Mouse (Mus musculus) forebrain, embryonic 13.5 days (tissue): ENCODE results near the gene Ccdc116. TPM values are rescaled to one million over a fixed set of nuclear protein-coding genes. Genes with fewer than 3 reads are reported as not detected.
"Not testable (repeated sequence)": the region's sequence is repeated elsewhere in the genome, so short reads cannot be mapped to it uniquely, and the experiment has no call there.

Experiments used
- ATAC-seq: fragments of 200-750 bp; cut with Nextera tagmentation; 2 replicates; pipeline ENCODE4 v1.8.0; 2017
- H3K27ac ChIP-seq: fragments of 300-500 bp; sonication (generic); 2 replicates; pipeline ENCODE4 v1.5.1; 2015; ENCODE audit warnings: inconsistent platforms, mild to moderate bottlenecking, moderate library complexity
- H3K27me3 ChIP-seq: fragments of 300-500 bp; sonication (generic); 2 replicates; pipeline ENCODE4 v1.6.1; 2015; ENCODE audit warnings: mild to moderate bottlenecking, inconsistent platforms
- H3K36me3 ChIP-seq: fragments of 300-500 bp; sonication (generic); 2 replicates; pipeline ENCODE4 v1.6.1; 2015; ENCODE audit warnings: mild to moderate bottlenecking, inconsistent platforms; ENCODE audit not compliant: poor library complexity, severe bottlenecking
- H3K4me1 ChIP-seq: fragments of 300-500 bp; sonication (generic); 2 replicates; pipeline ENCODE4 v1.6.1; 2015; ENCODE audit warnings: inconsistent platforms
- H3K4me2 ChIP-seq: fragments of 300-500 bp; sonication (generic); 2 replicates; pipeline ENCODE4 v1.6.1; 2015; ENCODE audit warnings: inconsistent platforms, mild to moderate bottlenecking, moderate library complexity
- H3K4me3 ChIP-seq: fragments of 300-500 bp; sonication (generic); 2 replicates; pipeline ENCODE4 v1.5.1; 2015; ENCODE audit warnings: mild to moderate bottlenecking, inconsistent platforms
- H3K9ac ChIP-seq: fragments of 300-500 bp; sonication (generic); 2 replicates; pipeline ENCODE4 v1.6.1; 2015; ENCODE audit warnings: mild to moderate bottlenecking, inconsistent platforms
- H3K9me3 ChIP-seq: fragments of 300-500 bp; sonication (generic); replicated peaks from 2 replicates; pipeline ENCODE4 v1.6.1; 2016; ENCODE audit warnings: inconsistent platforms
- WGBS: fragments of 180-500 bp; shearing (Covaris S2); methylation state at CpG from one replicate; pipeline ENCODE4 v1.1.7; 2015; 5-methylcytosine and 5-hydroxymethylcytosine counted together
- polyA plus RNA-seq: library from polyadenylated mRNA; unstranded; fragments of >200 nt; fragmentation: Nextera tagmentation; extraction: Ambion mirVana; gene quantifications from 2 replicates; pipeline ENCODE4 v1.2.1, GENCODE M21; 2015

The Ccdc116 gene
- polyA plus RNA-seq = 0.53 and 0.93 TPM in 2 replicates

DNA sequence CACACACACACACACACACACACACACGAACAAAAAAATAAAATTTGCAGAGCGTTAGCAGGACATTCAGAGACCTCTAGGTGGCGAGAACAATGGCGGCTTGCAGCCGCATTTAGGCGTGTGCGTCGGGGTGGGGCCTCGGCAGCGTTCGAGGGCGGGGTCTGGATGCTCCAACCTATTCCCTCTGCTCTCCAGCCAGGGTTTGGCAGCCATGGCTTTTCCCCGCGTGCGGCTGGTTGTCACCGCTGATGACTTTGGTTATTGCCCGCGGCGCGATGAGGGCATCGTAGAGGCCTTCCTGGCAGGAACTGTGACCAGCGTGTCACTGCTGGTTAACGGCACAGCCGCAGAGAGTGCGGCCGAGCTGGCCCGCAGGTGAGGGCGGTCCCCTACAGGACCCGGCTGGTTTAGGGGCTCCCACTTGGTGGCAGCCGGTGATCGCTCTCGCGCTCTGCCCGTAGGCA, at the start of gene Ccdc116:
Ccdc116 (minus strand) TSS at position 458 of the 464 bp plus-strand sequence.
- peak within 1 kb of the TSS; percentile 61 for H3K4me3 ChIP-seq
- ATAC-seq = peak; percentile 89
- under 1% methylated on average over 34 of the region's 34 CpGs for WGBS
- H3K27ac ChIP-seq = no peak within 1 kb of the TSS
- H3K9me3 ChIP-seq = no peaks in the 10 kb centered on the region
- H3K27me3 ChIP-seq = peaks cover 15% of the 10 kb centered on the region; the same call in 1 of the 2 replicates
- H3K9ac ChIP-seq = peak within 1 kb of the TSS; percentile 68
- H3K4me1 ChIP-seq = peaks cover 16% of the 10 kb centered on the region
- H3K4me2 ChIP-seq = peak within 1 kb of the TSS; percentile 96
- peaks cover 6% of the 10 kb centered on the region for H3K36me3 ChIP-seq

DNA sequence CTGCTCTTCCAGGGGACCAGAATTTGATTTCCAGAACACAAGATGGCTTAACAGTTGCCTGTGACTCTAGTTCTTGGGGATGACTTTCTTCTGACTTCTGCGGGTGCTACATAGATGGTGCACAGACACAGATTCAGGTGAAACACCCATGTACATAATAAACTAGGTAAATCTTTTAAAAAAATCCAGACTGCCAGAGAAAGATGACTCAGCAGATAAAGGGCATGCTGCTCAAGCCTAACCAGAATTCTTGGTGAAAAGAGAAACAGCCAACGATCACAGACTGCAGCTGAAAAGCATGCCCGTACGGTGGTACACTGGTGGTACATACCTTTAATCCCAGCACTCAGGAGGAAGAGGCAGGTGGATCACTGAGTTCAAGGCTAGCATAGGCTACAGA, 46.8 kb upstream of the Ccdc116 start:
- H3K9ac ChIP-seq = no peak overlapping the region
- no peak for ATAC-seq
- no peak overlapping the region for H3K27ac ChIP-seq

DNA sequence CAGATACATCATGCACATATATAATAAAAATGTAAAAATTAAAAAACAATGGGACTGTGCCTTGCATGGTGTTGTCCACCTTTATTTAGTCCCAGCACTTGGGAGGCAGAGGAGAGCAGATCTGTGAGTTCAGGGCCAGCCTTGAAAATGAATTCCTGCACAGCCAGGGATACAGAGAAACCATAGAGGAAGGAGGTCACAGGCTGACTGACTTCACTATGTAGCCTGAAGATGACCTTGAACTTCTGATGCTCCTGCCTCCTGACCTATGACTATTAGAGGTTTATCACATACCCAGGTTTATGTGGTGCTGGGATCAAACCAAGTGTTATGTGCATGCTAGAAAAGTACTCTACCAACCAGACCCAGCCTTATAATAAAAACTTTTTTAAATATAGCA, 38.4 kb upstream of the Ccdc116 start:
- no peak overlapping the region for H3K4me2 ChIP-seq
- H3K27ac ChIP-seq = no peak overlapping the region
- no peaks in the 10 kb centered on the region for H3K9me3 ChIP-seq
- no peak for ATAC-seq
- peaks cover 18% of the 10 kb centered on the region for H3K36me3 ChIP-seq
- H3K4me3 ChIP-seq = no peak overlapping the region
- no peaks in the 10 kb centered on the region for H3K27me3 ChIP-seq
- H3K4me1 ChIP-seq = no peaks in the 10 kb centered on the region
- H3K9ac ChIP-seq = no peak overlapping the region

More for the DNA sequence above, 46.8 kb upstream of the Ccdc116 start:
- no peak overlapping the region for H3K4me2 ChIP-seq
- H3K36me3 ChIP-seq = peaks cover 9% of the 10 kb centered on the region; the same call in 1 of the 2 replicates
- no peak overlapping the region for H3K4me3 ChIP-seq
- no peaks in the 10 kb centered on the region for H3K27me3 ChIP-seq
- H3K9me3 ChIP-seq = no peaks in the 10 kb centered on the region
- 96% methylated on average over 4 of the region's 4 CpGs for WGBS
- H3K4me1 ChIP-seq = peaks cover 3% of the 10 kb centered on the region; the same call in 1 of the 2 replicates

DNA sequence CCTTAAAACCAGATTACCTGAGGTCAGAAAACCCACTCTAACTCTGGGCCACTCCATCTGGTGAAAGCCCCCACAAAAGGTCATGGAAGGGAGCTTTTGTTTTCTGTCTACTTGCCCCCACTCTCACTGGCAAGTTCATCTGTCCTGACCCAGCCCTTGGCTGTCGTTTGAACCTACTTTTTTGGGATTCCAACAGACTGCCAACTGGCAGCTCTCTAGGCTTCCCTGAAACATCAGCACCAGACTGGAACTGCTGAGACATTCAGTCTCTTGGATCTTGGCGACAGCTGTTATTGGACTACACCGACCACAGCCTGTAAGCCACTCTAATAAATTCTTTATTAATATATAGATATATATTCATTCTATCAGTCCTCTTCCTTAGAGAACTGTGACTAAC, 36.0 kb upstream of the Ccdc116 start:
- no peak overlapping the region for H3K27ac ChIP-seq
- H3K4me3 ChIP-seq = no peak overlapping the region
- H3K36me3 ChIP-seq = peaks cover 28% of the 10 kb centered on the region
- no peaks in the 10 kb centered on the region for H3K27me3 ChIP-seq
- H3K4me1 ChIP-seq = no peaks in the 10 kb centered on the region
- no peak for ATAC-seq
- 85% methylated on average over 3 of the region's 3 CpGs for WGBS
- no peak overlapping the region for H3K4me2 ChIP-seq
- no peak overlapping the region for H3K9ac ChIP-seq
- H3K9me3 ChIP-seq = no peaks in the 10 kb centered on the region

DNA sequence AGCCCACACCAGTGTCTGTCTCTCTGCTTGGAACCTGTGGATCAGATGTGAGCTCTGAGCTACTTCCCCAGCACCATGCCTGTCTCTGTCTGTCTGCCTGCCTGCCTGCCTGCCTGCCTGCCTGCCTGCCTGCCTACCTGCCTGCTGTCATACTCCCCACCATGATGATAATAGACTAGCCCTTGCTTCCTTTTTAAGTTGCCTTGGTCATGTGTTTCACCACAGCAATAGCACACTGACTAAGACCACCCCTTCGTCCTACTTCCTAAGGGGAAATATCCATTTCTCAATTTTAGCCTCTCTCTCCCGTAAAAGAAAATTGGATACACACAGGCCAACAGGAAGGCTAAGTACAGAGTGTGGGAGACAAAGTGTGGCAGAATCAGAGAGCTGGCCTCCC, 35.1 kb upstream of the Ccdc116 start:
- 92% methylated on average over 2 of the region's 2 CpGs for WGBS
- no peak overlapping the region for H3K27ac ChIP-seq
- H3K4me3 ChIP-seq = no peak overlapping the region
- no peak for ATAC-seq
- H3K9me3 ChIP-seq = no peaks in the 10 kb centered on the region
- no peaks in the 10 kb centered on the region for H3K27me3 ChIP-seq
- H3K4me2 ChIP-seq = no peak overlapping the region
- H3K9ac ChIP-seq = no peak overlapping the region
- H3K4me1 ChIP-seq = no peaks in the 10 kb centered on the region
- H3K36me3 ChIP-seq = peaks cover 32% of the 10 kb centered on the region

DNA sequence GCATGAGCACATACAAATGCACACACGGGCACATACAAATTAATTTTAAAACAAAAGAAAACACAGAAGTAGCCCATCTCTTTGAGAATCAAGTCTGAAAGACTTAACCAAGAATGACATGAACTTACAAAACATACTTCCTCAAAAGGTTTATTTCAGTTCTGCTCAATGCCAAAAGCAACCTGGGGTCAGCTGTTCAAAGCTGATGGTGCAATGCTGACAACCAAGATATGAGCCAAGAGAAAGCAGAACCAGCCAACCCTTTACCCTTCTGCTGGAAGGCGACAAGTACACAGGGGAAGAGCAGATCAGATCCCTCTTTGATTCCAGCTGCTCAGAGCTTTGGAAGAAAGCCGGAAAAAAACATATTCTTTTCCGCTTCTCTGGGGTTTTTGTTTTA, 34.4 kb upstream of the Ccdc116 start:
- Histone ChIP-seq H3K4me2 (no peak overlapping the region), H3K9ac (no peak overlapping the region), H3K27ac (no peak overlapping the region), H3K9me3 (no peaks in the 10 kb centered on the region), H3K4me3 (no peak overlapping the region), H3K27me3 (no peaks in the 10 kb centered on the region), H3K4me1 (no peaks in the 10 kb centered on the region), H3K36me3 (peaks cover 30% of the 10 kb centered on the region)
- WGBS = 91% methylated on average over 4 of the region's 4 CpGs
- ATAC-seq = no peak

DNA sequence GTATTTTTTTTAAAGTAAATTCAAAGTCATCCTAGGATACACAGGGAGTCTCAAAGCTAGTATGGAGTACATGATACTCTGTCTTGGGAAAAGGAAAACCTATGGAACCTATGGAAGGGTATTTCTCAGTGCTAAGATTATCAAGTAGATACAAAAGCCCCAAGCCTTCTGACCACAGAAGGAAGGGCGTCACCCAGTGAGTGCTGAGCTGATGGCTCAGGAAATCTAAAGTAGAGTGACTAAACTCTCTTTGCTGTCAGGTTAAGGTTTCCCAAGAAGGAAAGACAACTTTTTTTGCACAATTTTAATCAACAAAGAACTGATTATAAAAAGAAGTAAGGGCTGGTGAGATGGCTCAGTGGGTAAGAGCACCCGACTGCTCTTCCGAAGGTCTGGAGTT, 32.7 kb upstream of the Ccdc116 start:
- Histone ChIP-seq H3K9me3 (no peaks in the 10 kb centered on the region), H3K36me3 (peaks cover 31% of the 10 kb centered on the region), H3K27ac (no peak overlapping the region), H3K27me3 (no peaks in the 10 kb centered on the region), H3K9ac (no peak overlapping the region), H3K4me3 (no peak overlapping the region), H3K4me1 (no peaks in the 10 kb centered on the region), H3K4me2 (no peak overlapping the region)
- no peak for ATAC-seq
- WGBS = 97% methylated on average over 3 of the region's 3 CpGs

DNA sequence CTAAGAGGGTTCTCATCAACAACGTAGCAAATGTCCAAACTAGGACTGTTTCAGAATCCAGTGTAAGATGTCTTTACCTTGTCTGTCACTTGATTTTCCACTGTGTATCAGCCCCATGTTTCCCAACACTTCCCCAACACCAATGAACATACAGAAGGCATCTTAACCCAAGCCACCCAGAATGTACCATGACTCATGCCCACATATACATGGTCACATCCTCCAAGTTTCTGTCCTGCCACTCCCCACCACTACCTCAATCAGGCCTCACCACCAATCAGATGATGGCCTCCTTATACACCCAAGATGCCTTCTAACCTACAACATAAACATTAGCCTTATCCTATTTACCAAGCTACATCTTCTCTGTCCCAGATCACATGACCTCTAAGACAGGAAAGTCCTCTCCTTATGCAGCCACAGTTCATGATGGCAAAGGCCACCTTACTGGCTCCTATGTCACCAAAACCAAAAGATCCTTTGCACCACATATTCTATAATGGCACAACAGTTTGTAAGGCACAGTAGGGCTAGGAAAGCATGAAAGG, 30.7 kb upstream of the Ccdc116 start:
- WGBS = 100% methylated on average over 1 of the region's 1 CpGs

DNA sequence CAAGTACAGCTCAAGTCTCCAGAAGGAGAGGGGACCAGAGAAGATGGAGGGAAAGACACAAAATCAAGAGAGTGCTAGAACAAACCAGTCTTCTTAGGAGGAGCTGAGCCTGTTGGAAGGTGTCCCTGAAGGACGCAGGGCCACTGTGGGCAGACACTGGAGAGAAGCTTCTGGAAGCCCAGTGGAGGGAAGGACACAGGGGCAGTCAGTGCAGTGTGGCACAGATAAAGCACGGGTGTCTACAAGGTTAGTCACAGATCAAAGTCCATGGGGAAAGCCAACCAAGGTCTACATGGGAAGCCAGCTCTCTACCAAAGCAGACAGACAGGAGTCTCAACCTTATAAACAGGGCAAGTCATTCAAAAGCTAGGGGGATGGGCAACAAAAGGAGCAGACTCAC, 28.7 kb upstream of the Ccdc116 start:
- 95% methylated on average over 2 of the region's 2 CpGs for WGBS
- Histone ChIP-seq H3K4me2 (no peak overlapping the region), H3K27me3 (no peaks in the 10 kb centered on the region), H3K9me3 (no peaks in the 10 kb centered on the region), H3K36me3 (peaks cover 59% of the 10 kb centered on the region), H3K9ac (no peak overlapping the region), H3K27ac (no peak overlapping the region), H3K4me3 (no peak overlapping the region), H3K4me1 (no peaks in the 10 kb centered on the region)
- ATAC-seq = no peak

More for the DNA sequence above, 30.7 kb upstream of the Ccdc116 start:
- Histone ChIP-seq H3K4me1 (no peaks in the 10 kb centered on the region), H3K36me3 (peaks cover 49% of the 10 kb centered on the region), H3K27ac (no peak overlapping the region), H3K4me3 (no peak overlapping the region), H3K27me3 (no peaks in the 10 kb centered on the region), H3K9me3 (no peaks in the 10 kb centered on the region), H3K4me2 (no peak overlapping the region), H3K9ac (no peak overlapping the region)
- no peak for ATAC-seq

DNA sequence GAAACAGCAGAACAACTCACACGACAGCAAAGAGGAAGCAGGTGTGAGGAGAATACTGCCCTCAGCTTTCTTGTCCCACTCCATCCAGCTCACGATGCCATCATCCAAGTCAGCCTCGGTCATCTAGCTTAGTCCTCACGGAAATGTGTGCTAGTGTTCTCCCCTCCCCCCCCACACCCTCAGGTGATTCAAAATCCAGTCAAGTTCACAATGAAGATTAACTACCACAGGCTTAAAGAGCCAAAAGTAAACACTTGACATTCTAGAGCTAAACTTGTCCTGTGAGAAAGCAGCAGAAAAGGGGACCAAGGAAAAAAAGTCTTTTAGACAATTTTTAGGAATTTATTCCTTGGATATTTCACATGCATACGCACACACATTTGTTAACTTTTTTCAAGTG, 21.0 kb upstream of the Ccdc116 start:
- ATAC-seq = no peak
- Histone ChIP-seq H3K4me3 (no peak overlapping the region), H3K9ac (no peak overlapping the region), H3K27ac (no peak overlapping the region), H3K4me1 (no peaks in the 10 kb centered on the region), H3K4me2 (no peak overlapping the region), H3K36me3 (peaks cover 53% of the 10 kb centered on the region), H3K27me3 (no peaks in the 10 kb centered on the region), H3K9me3 (no peaks in the 10 kb centered on the region)
- WGBS = 90% methylated on average over 5 of the region's 5 CpGs

DNA sequence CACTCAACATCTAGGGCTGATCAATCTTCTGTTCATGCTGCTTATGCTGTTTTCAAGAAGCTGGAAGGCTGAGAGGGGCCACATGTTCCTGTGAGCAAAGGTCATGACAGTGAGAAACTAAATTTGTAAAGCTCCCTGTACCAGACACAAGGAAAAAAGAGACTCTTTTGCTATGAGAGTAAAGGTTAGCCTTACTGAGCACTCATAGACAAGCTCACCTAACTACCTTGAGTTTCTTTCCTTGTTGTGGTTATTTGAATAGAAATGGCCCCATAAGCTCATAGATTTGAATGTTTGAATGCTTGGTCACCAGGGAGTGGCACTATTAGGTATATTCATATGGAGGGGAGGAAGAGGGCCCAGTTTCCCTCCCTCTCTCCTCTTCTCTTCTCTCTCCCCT, 20.1 kb upstream of the Ccdc116 start:
- ATAC-seq = no peak
- peaks cover 49% of the 10 kb centered on the region for H3K36me3 ChIP-seq
- H3K27ac ChIP-seq = no peak overlapping the region
- no peaks in the 10 kb centered on the region for H3K27me3 ChIP-seq
- H3K9me3 ChIP-seq = no peaks in the 10 kb centered on the region
- no peaks in the 10 kb centered on the region for H3K4me1 ChIP-seq
- no peak overlapping the region for H3K9ac ChIP-seq
- H3K4me2 ChIP-seq = no peak overlapping the region
- no peak overlapping the region for H3K4me3 ChIP-seq

DNA sequence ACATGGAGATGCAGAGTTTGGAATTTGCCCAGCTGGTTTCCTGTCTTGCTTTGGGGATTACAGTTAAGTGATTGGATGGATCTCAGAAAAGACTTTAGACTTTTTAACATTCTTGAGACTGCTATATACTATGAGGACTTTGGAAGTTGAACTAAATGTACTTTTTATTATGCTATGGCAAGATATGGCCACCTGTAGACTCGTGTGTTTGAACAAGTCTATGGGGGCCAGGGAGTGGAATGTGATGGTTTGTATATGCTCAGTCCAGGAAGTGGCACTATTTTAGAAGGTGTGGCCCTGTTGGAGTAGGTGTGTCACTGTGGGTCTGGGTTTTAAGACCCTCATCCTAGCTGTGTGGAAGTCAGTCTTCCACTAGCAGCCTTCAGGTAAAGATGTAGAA, 18.4 kb upstream of the Ccdc116 start:
- H3K4me2 ChIP-seq, H3K4me1 ChIP-seq, H3K27me3 ChIP-seq, ATAC-seq, H3K9me3 ChIP-seq, H3K9ac ChIP-seq, H3K4me3 ChIP-seq, H3K27ac ChIP-seq: not testable (repeated sequence)
- WGBS = 94% methylated on average over 1 of the region's 1 CpGs
- peaks cover 50% of the 10 kb centered on the region for H3K36me3 ChIP-seq

DNA sequence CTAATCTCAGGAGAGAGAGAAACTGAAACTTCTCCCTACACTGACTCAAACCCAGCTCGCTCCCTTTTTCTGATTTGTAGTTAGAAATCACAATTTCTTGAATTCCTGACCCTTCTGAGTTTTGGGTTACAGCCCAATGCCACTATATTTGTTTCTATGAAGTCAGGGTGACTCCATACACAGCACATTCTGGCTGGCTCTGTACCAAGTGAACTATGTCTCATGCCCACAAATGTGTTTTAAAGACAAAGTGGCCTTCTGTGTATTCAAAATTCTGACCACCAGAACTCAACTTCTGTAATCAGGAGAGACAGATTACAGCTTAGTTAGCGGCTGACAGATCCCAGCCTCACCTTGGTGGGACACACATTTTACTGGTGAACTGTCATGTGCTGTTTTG, 7.3 kb upstream of the Ccdc116 start:
- no peak overlapping the region for H3K4me2 ChIP-seq
- no peaks in the 10 kb centered on the region for H3K9me3 ChIP-seq
- no peak overlapping the region for H3K27ac ChIP-seq
- no peak overlapping the region for H3K9ac ChIP-seq
- peaks cover 62% of the 10 kb centered on the region for H3K36me3 ChIP-seq
- 97% methylated on average over 2 of the region's 2 CpGs for WGBS
- H3K4me1 ChIP-seq = no peaks in the 10 kb centered on the region
- H3K4me3 ChIP-seq = no peak overlapping the region
- no peak for ATAC-seq
- no peaks in the 10 kb centered on the region for H3K27me3 ChIP-seq
